Mouse (Mus musculus) hindbrain, postnatal 0 days (tissue): ENCODE results near the gene Lsm7. TPM values are rescaled to one million over a fixed set of nuclear protein-coding genes. Genes with fewer than 3 reads are reported as not detected.
"Not testable (repeated sequence)": the region's sequence is repeated elsewhere in the genome, so short reads cannot be mapped to it uniquely, and the experiment has no call there.

Experiments
- ATAC-seq: fragments of 200-750 bp; cut with Nextera tagmentation; 2 replicates; pipeline ENCODE4 v1.8.0; 2017; ENCODE audit warnings: mild to moderate bottlenecking, moderate TSS enrichment, moderate library complexity
- DNase-seq: peaks from one replicate; pipeline ENCODE4 v3.0.0-alpha.2; 2015; ENCODE audit warnings: low spot score
- H3K27ac ChIP-seq: fragments of 300-500 bp; sonication (generic); 2 replicates; pipeline ENCODE4 v1.5.1; 2014; ENCODE audit warnings: mild to moderate bottlenecking
- H3K27me3 ChIP-seq: fragments of 300-500 bp; sonication (generic); 2 replicates; pipeline ENCODE4 v1.6.1; 2014; ENCODE audit warnings: low read length, mixed read lengths; ENCODE audit not compliant: insufficient read depth
- H3K36me3 ChIP-seq: fragments of 300-500 bp; sonication (generic); 2 replicates; pipeline ENCODE4 v1.6.1; 2014; ENCODE audit warnings: low read length, mixed read lengths; ENCODE audit not compliant: insufficient read depth
- H3K4me1 ChIP-seq: fragments of 300-500 bp; sonication (generic); 2 replicates; pipeline ENCODE4 v1.6.1; 2014; ENCODE audit warnings: antibody characterized with exemption, low read length, mixed read lengths; ENCODE audit not compliant: insufficient read depth
- H3K4me2 ChIP-seq: fragments of 300-500 bp; sonication (generic); 2 replicates; pipeline ENCODE4 v1.6.1; 2014; ENCODE audit warnings: low read depth, mild to moderate bottlenecking, low read length, moderate library complexity, mixed read lengths
- H3K4me3 ChIP-seq: fragments of 300-500 bp; sonication (generic); 2 replicates; pipeline ENCODE4 v1.5.1; 2014; ENCODE audit warnings: low read length
- H3K9ac ChIP-seq: fragments of 300-500 bp; sonication (generic); replicated peaks from 2 replicates; pipeline ENCODE4 v1.6.1; 2014; ENCODE audit warnings: mild to moderate bottlenecking, low read length, moderate library complexity, mixed read lengths
- H3K9me3 ChIP-seq: fragments of 300-500 bp; sonication (generic); 2 replicates; pipeline ENCODE4 v1.6.1; 2016; ENCODE audit warnings: low read length, mixed read lengths
- CTCF ChIP-seq: IDR thresholded peaks from 2 replicates; pipeline ENCODE4 v1.5.1; 2016; ENCODE audit warnings: antibody characterized with exemption, control low read depth, low read depth
- WGBS: fragments of 180-500 bp; shearing (Covaris S2); extraction: QIAGEN DNeasy Blood & Tissue Kit; methylation state at CpG from one replicate; pipeline ENCODE4 v1.1.7; 2014; 5-methylcytosine and 5-hydroxymethylcytosine counted together
- polyA plus RNA-seq: library from polyadenylated mRNA; unstranded; fragments of >200 nt; fragmentation: Nextera tagmentation; extraction: Ambion mirVana; gene quantifications from 2 replicates; pipeline ENCODE4 v1.2.1, GENCODE M21; 2015
- total RNA-seq: library from RNA; depleted of rRNA; stranded (reverse); fragments of >200 nt; gene quantifications from 2 replicates; pipeline ENCODE4 v1.2.3, GENCODE M21; 2014

The Lsm7 gene
- total and polyA plus RNA-seq, 2 experiments from 2014 or later: 189 to 279 TPM

DNA sequence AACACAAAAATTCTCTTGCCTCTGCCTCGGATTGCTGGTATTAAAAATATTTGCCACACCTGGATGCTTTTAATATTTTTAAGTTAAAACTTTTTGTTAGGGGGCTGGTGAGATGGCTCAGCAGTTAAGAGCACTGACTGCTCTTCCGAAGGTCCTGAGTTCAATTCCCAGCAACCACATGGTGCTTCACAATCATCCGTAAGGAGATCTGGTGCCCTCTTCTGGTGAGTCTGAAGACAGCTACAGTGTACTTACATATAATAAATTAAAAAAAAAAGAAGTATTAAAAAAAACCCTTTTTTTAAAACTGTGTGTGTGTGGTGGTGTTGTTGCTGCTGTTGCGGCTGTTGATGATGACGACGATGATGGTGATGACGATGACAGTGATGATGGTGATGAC is 37.1 kb downstream of the Lsm7 start:
- DNase-seq, H3K27me3 ChIP-seq, H3K9me3 ChIP-seq, ATAC-seq, H3K27ac ChIP-seq, H3K4me1 ChIP-seq, H3K4me2 ChIP-seq, H3K9ac ChIP-seq, H3K36me3 ChIP-seq, H3K4me3 ChIP-seq: not testable (repeated sequence)
- WGBS: 86% methylated on average over 7 of the region's 7 CpGs
- peak; percentile 29; the same call in 1 of the 2 replicates for TF ChIP-seq CTCF

- H3K4me3 ChIP-seq: no peak overlapping the region
- H3K9ac ChIP-seq: no peak overlapping the region
- no peak overlapping the region for H3K4me2 ChIP-seq
- no peak for ATAC-seq
- H3K9me3 ChIP-seq: no peaks in the 10 kb centered on the region
- no peaks in the 10 kb centered on the region for H3K27me3 ChIP-seq
- no peaks in the 10 kb centered on the region for H3K36me3 ChIP-seq
- WGBS: 69% methylated on average over 2 of the region's 2 CpGs
- H3K27ac ChIP-seq: no peak overlapping the region
- H3K4me1 ChIP-seq: no peaks in the 10 kb centered on the region
- TF ChIP-seq CTCF: no peak
- DNase-seq: no peak
Measured at GRCm38 (mm10) chr10:80817164-80817563, 37.8 kb downstream of the Lsm7 start.

- not testable (repeated sequence) for H3K9me3 ChIP-seq, H3K36me3 ChIP-seq, H3K27me3 ChIP-seq, H3K9ac ChIP-seq, DNase-seq, H3K4me3 ChIP-seq, H3K4me1 ChIP-seq, H3K27ac ChIP-seq, ATAC-seq, H3K4me2 ChIP-seq
- WGBS: 81% methylated on average over 3 of the region's 3 CpGs
Measured at GRCm38 (mm10) chr10:80816303-80816702, 38.7 kb downstream of the Lsm7 start.

- peaks cover 4% of the 10 kb centered on the region; the same call in 1 of the 2 replicates for H3K4me1 ChIP-seq
- H3K36me3 ChIP-seq: no peaks in the 10 kb centered on the region
- H3K4me2 ChIP-seq: no peak overlapping the region
- H3K9ac ChIP-seq: no peak overlapping the region
- ATAC-seq (no peak), DNase-seq (no peak)
- 61% methylated on average over 7 of the region's 7 CpGs for WGBS
- TF ChIP-seq CTCF: 0 out of 2 replicates have a peak, but pooled peaks have one; percentile 5
- H3K4me3 ChIP-seq: no peak overlapping the region
- no peak overlapping the region for H3K27ac ChIP-seq
- peaks cover 5% of the 10 kb centered on the region; the same call in 1 of the 2 replicates for H3K27me3 ChIP-seq
- no peaks in the 10 kb centered on the region for H3K9me3 ChIP-seq
Measured at GRCm38 (mm10) chr10:80814800-80815199, 40.2 kb downstream of the Lsm7 start.

DNA sequence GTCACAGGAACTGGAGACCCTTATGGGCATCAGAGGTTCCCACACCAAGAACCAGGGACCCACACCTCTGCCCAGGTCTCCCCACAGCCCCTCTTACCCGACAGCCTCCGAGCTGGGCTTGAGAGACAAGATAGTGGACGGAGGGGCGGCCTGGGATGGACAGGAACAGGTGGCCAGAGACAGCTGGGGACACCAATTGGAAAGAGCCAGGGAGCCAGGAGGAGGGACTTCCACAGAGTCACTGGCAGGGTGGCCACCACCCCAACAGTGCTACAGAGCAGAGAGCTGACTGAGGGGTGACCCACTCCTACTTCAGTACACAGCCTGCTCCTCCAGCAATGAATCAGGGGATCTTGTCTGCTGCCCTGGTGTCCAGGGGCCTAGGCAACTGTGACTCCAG is 41.6 kb downstream of the Lsm7 start, which contains the start of gene Jsrp1:
Jsrp1 (minus strand) TSS at position 133 of the 400 bp plus-strand sequence.
- H3K27ac ChIP-seq: no peak within 1 kb of the TSS
- H3K27me3 ChIP-seq: peaks cover 5% of the 10 kb centered on the region; the same call in 1 of the 2 replicates
- H3K9ac ChIP-seq: no peak within 1 kb of the TSS
- H3K4me1 ChIP-seq: peaks cover 14% of the 10 kb centered on the region; the same call in 1 of the 2 replicates
- no peaks in the 10 kb centered on the region for H3K9me3 ChIP-seq
- 64% methylated on average over 4 of the region's 4 CpGs for WGBS
- ATAC-seq (no peak), DNase-seq (no peak)
- no peak within 1 kb of the TSS for H3K4me2 ChIP-seq
- no peaks in the 10 kb centered on the region for H3K36me3 ChIP-seq
- no peak within 1 kb of the TSS for H3K4me3 ChIP-seq
- TF ChIP-seq CTCF: no peak

- no peak for DNase-seq
- Histone ChIP-seq H3K4me3 (no peak overlapping the region), H3K9me3 (no peaks in the 10 kb centered on the region), H3K4me1 (peaks cover 14% of the 10 kb centered on the region; the same call in 1 of the 2 replicates), H3K9ac (no peak overlapping the region), H3K27me3 (peaks cover 5% of the 10 kb centered on the region; the same call in 1 of the 2 replicates), H3K27ac (no peak overlapping the region), H3K4me2 (no peak overlapping the region), H3K36me3 (no peaks in the 10 kb centered on the region)
- no peak for TF ChIP-seq CTCF
- 69% methylated on average over 5 of the region's 5 CpGs for WGBS
- ATAC-seq: no peak
Measured at GRCm38 (mm10) chr10:80812391-80813041, 42.5 kb downstream of the Lsm7 start.

DNA sequence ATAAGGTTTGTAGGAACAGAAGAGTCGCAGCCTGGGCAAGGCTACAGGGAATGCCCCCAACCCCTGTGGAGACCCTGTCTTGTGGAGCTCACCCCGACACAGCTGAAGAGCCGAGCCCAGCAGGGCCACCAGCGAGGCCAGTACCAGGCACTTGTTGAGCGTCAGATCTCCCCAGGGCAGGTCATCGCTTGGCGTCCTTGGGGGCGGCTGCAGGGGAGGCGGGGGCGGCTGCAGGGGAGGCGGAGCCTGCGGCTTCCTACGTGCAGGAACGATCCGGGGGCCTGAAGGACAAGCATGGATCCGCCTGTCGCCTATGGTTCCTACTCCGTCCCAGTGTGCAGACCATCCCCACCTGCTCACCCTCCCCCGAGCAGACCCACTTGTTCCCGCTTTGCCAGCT is 44.9 kb downstream of the Lsm7 start:
- peaks cover 5% of the 10 kb centered on the region; the same call in 1 of the 2 replicates for H3K27me3 ChIP-seq
- no peak for DNase-seq
- ATAC-seq: no peak
- H3K36me3 ChIP-seq: no peaks in the 10 kb centered on the region
- H3K9me3 ChIP-seq: no peaks in the 10 kb centered on the region
- no peak overlapping the region for H3K27ac ChIP-seq
- H3K4me2 ChIP-seq: 0 out of 2 replicates have a peak overlapping the region, but pooled peaks have one; percentile 23
- H3K4me1 ChIP-seq: peaks cover 21% of the 10 kb centered on the region
- no peak for TF ChIP-seq CTCF
- 7% methylated on average over 15 of the region's 20 CpGs for WGBS
- H3K4me3 ChIP-seq: no peak overlapping the region
- no peak overlapping the region for H3K9ac ChIP-seq
